Mouse (Mus musculus) retina, postnatal 7 days (tissue): Measurements from ENCODE around the gene Alox5.
"Not testable (repeated sequence)": the region's sequence is repeated elsewhere in the genome, so short reads cannot be mapped to it uniquely, and the experiment has no call there.

Experiments used
- DNase-seq: peaks from one replicate; pipeline ENCODE4 v3.0.0-alpha.2; 2012; ENCODE audit warnings: low read depth, low spot score

The Alox5 gene

GRCm38 (mm10) chr6:116460544-116461283 lies at the start of gene Alox5:
Gene Alox5 (minus strand): TSS chr6:116461178.
- no peak for DNase-seq

- DNase-seq = not testable (repeated sequence)
These were observed 45.5 kb upstream of the Alox5 start, which contains the start of gene Olfr212 for GRCm38 (mm10) chr6:116506302-116507003. Gene Olfr212 (plus strand): TSS chr6:116506516.

DNA sequence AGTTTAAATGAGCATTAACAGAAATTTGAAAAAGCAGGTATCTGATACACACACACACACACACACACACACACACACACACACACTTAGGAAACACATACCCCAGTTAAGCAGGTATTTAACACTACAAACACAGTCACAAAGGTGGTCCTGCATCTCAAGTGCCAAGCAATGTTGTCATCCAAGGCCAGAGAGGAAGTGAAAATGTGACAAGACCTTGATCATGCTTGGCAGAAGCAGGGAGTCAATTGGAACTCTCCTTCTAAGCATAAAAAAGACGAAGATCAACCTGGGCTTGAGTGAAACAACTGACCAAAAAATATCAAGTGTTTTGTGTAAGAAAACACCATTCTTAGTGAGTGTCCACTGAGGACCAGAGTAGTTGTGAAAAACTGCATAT lies 35.0 kb upstream of the Alox5 start:
- no peak for DNase-seq

DNA sequence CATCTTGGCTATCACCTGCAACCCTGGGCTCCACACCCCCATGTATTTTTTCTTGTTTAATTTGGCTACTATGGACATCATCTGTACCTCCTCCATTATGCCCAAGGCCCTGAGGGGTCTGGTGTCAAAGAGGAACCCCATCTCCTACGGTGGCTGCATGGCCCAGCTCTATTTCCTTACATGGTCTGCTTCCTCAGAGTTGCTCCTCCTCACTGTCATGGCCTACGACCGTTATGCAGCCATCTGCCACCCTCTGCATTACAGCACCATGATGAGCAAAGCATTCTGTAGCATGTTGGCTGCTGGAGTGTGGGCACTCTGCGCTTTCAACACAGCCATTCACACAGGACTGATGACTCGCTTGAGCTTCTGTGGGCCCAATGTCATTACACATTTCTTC lies 32.8 kb upstream of the Alox5 start:
- DNase-seq = no peak

DNA sequence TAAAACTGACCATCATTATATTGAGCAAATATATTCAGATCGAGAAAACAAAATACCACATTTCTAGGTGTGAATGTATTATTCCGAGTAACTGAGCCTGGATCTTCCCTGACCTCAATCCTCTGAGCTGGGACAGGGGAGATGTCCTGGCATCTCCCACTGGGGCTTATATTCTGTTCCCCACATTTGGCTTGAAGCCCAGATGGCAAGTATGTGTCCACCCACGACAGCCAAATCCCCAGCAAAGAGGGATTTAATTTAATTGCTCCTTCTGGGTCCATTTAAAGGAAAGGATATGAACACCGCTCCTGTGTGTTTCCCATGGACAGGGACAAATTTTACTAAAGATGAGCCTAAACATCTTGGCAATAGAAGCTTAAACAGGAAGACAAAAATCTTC lies 27.8 kb upstream of the Alox5 start, which contains the start of gene Olfr211:
Gene Olfr211, plus strand, starts transcription at position 301 of the 400 bp plus-strand sequence.
- peak; percentile 23 for DNase-seq

- DNase-seq = no peak
These were observed 25.9 kb upstream of the Alox5 start for GRCm38 (mm10) chr6:116486833-116487232.

DNA sequence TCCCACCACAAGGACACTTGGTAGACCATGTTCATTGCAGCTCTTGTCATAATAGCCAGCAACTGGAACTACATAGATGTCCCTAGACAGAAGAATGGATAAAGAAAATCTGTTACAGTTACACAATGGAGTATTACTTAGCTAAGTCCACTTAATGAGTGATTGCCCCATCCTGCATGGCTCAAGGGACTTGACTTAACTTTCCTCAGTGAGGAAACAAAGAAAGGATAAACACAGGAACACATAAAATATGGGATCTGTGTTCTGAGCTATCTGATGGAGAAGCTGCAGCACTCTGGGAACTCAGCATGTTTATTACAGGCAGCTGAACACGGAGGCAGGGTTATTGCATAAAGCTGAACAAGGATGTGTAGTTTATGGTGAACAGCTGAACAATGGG lies 24.1 kb upstream of the Alox5 start:
- no peak for DNase-seq

DNA sequence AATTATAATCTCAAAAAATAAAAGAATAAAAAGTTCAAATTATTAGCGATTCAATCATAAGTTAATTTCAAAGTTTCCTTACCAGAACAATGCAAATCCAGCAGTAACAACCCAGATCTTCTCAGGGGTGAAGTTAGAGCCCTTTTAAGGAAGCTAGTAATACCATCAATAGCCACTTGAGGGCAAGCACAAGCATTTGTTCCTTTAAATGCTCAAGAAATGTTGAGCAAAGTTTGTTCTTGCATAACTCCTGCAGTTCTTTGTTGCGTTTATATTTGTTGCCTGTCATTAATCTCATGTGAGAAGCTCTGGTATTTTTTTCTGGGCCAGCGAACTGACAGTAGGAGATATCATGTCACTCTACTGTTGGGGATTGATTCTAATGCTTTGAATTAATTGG lies 7.1 kb upstream of the Alox5 start:
- DNase-seq = no peak

DNA sequence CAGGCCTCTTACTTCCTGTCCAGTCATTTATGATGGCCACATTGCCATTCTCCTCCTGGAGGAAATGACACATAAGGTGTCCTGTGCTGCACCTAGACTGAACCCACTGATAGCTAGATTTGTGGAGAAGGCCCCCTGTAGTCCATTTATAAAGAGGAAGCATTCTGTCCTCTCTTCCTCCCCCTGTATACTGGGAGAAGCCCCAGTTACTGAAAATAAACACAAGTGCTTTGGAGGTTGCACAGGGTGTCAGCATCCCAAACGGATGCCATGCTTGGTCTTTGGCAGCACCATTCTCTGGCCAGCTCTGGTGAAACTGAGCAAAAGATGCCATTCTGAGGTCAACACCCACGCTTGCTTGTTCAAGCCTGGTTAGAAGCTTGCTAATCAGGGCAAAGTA lies 1.7 kb downstream of the Alox5 start:
- DNase-seq = no peak

DNA sequence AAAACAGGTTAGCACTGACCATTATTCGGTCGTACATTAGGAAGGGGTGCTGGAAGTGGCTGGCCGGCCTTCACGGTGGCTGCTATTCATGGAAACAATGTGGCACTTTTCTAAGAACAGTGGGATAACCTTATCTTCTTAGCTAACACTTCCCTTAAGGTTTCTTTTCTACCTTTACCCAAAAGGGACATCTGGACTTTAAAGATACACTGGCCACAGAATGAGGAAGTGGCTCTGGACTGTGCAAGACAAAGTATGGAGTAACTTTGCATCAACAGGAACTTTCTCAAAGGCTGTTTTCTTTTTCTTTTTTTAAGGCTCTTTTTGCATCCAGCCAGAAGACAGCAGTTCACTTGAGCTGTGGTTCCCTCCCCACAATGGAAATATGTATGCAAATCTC lies 2.2 kb downstream of the Alox5 start:
- DNase-seq = no peak

DNA sequence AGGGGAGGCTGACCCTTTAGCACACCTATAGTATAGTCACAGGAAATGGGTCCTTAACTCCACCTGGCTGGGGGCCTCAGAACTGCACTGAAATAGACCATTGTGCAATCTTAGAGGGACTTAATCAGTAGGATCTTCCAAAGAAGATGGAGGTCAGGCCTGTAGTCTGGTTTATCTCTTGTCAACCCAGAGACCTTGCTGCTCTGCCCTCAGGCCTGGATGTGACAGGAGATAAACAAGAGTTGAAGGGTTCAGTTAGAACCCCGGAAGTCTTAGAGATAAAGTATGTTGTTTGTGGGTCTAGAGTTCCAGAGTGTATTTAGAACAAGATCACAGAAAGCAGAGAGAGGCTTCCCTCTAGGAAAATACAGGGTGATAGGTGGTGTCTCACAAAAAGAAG lies 4.5 kb downstream of the Alox5 start:
- DNase-seq = no peak

GRCm38 (mm10) chr6:116455781-116456180 lies 5.2 kb downstream of the Alox5 start:
- DNase-seq = no peak

- DNase-seq = no peak
These were observed 20.1 kb downstream of the Alox5 start for GRCm38 (mm10) chr6:116440849-116441248.

DNA sequence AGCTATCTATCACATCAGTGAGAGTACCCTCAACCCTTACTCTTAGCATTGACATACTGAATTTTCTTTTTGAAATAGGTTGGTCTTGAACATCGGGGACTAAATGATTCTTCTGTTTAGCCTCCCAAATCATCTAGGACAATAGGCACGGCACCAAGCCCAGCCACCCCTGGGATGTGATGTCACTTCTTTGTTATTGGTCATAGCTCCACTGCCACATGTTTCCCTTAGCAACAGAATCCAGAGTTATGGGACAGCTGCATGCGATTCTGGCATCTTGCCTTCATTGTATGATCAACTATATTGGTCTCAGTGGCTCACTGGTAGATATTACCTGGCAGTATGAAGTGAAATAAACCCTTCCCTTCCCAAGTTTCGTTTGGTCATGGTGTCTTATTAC lies 20.5 kb downstream of the Alox5 start:
- no peak for DNase-seq

- no peak for DNase-seq
These were observed 21.4 kb downstream of the Alox5 start for GRCm38 (mm10) chr6:116439531-116439930.

- no peak for DNase-seq
These were observed 22.1 kb downstream of the Alox5 start for GRCm38 (mm10) chr6:116438864-116439263.

DNA sequence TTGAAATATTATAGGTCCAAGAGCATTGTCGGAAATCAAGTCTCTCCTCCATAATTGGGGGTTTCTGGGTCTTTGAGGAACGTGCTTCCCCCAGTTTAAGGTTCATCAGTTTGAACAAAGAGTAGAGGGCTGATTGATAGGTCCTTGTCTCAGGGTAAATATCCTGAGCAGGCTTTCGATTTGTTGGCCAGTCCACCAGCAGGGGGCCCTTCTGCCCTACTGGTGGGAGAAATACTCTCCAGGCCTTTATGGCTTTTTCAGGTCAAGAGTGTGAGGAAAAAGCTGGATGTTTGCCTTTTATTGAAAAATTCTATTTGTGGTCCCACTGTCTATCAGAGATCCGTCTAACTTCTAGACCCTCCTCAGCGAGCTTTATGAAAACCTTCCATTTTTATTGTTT lies 32.7 kb downstream of the Alox5 start:
- no peak for DNase-seq

GRCm38 (mm10) chr6:116427552-116427951 lies 33.4 kb downstream of the Alox5 start:
- no peak for DNase-seq

DNA sequence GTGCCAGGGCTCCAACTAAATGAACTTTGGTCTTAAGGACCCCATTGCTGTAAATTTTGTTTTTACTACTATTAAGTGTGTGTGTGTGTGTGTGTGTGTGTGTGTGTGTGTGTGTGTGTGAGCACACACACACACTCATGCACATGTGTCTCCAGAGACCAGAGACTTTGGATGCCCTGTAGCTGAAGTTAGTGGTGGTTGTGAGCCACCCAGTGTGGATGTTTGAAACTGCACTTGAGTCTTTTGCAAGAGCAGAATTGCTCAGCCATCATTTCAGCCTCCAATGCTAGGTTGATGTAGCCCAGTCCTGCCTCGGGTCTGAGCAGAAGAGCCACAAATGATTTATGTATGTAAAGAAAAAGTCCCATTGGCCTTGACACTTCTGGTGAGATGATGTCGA lies 37.3 kb downstream of the Alox5 start:
- DNase-seq = peak; percentile 17

DNA sequence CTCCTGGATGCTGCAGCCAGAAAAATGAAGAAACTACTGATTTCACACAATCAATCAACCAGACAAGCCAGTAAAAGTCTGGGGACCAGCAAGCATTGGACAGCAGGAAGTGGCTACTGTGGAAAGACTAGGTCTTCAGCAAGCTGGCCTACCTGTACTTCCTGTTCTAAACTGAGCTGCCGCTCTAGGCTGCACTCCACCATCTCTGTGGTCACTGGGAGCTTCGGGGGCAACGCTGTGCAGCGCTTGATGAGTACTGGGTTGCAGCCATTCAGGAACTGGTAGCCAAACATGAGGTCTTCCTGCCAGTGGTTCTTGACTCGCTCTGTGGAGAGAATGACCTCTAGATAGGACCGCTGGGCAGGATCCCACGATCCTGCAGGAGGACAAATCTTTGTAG lies 38.0 kb downstream of the Alox5 start:
- DNase-seq = no peak

GRCm38 (mm10) chr6:116420271-116420670 lies 40.7 kb downstream of the Alox5 start:
- DNase-seq = no peak

DNA sequence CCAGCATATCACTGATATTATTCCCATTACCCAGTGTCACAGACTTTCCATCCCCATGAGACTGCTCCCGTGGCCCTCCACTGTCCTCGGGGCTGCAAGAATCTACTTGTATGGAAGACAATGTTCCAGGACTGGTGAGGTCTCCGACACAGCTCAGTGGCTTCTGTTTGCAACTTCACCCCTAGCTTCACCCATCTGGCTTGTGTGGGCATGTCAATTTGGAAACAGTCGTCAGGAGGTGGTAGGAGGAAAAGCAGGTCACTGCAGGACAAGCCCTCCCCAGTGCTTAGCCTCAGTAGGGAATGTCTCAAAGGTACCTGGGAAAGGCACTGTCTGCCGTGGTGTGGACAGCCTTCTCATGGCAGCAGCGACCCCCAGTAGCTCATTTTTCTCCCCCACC lies 41.3 kb downstream of the Alox5 start:
- no peak for DNase-seq

- DNase-seq = no peak
These were observed 42.5 kb downstream of the Alox5 start for GRCm38 (mm10) chr6:116418487-116418886.
